Mouse (Mus musculus) B cell, adult 62 days (primary cell): Measurements from ENCODE around the gene Smok2a. TPM values are rescaled to one million over a fixed set of nuclear protein-coding genes. Genes with fewer than 3 reads are reported as not detected.

ENCODE experiments used
- total RNA-seq: library from RNA; stranded (reverse); gene quantifications from 4 replicates; pipeline ENCODE4 v1.2.4, GENCODE M21; 2023

Smok2a gene
- total RNA-seq: not detected in 4 replicates

GRCm38 (mm10) chr17:13220888-13221287 is at the start of gene Smok2a:
Smok2a (plus strand) TSS chr17:13221188.

GRCm38 (mm10) chr17:13229957-13230356 is 9.0 kb downstream of the Smok2a start, which contains the start of gene Smok2b:
Smok2b (plus strand) TSS chr17:13230257.

Other genes with a start within 250 kb of the Smok2a start
- gene Wtap, start 227.0 kb upstream of the Smok2a start, total RNA-seq: 93.0 to 106 TPM (median 98.7 TPM) in 4 replicates
- gene Sod2, start 214.3 kb upstream of the Smok2a start, total RNA-seq: 86.1 to 99.6 TPM (median 91.6 TPM) in 4 replicates
- 0.46 TPM in 1 of 4 replicates, not detected in the others for gene Gpr31b, start 168.9 kb upstream of the Smok2a start, total RNA-seq
- gene Tcp10b, start 160.1 kb upstream of the Smok2a start, total RNA-seq: not detected in 4 replicates
- gene Unc93a, start 89.4 kb upstream of the Smok2a start, total RNA-seq: 0.37 to 0.72 TPM (median 0.56 TPM) in 4 replicates
- not detected in 4 replicates for gene Smok2b, start 9.1 kb downstream of the Smok2a start, total RNA-seq
- gene Tcp10c, start 133.4 kb downstream of the Smok2a start, total RNA-seq: not detected in 4 replicates